Mouse (Mus musculus) hindbrain, embryonic 11.5 days (tissue): Measurements from ENCODE around the gene Bglap3. TPM values are rescaled to one million over a fixed set of nuclear protein-coding genes. Genes with fewer than 3 reads are reported as not detected.

Source experiments
- ATAC-seq: fragments of 200-750 bp; cut with Nextera tagmentation; 2 replicates; pipeline ENCODE4 v1.8.0; 2017; ENCODE audit warnings: mild to moderate bottlenecking, moderate TSS enrichment, moderate library complexity; ENCODE audit not compliant: low FRiP score
- DNase-seq: peaks from one replicate; pipeline ENCODE4 v3.0.0-alpha.2; 2015; ENCODE audit warnings: low spot score
- H3K27ac ChIP-seq: fragments of 300-500 bp; sonication (generic); 2 replicates; pipeline ENCODE4 v1.5.1; 2014; ENCODE audit warnings: mild to moderate bottlenecking, low read depth, low read length
- H3K27me3 ChIP-seq: fragments of 300-500 bp; sonication (generic); 2 replicates; pipeline ENCODE4 v1.6.1; 2014; ENCODE audit warnings: mild to moderate bottlenecking, low read length, moderate library complexity, mixed read lengths; ENCODE audit not compliant: control insufficient read depth, insufficient read depth
- H3K36me3 ChIP-seq: fragments of 300-500 bp; sonication (generic); 2 replicates; pipeline ENCODE4 v1.6.1; 2014; ENCODE audit warnings: mild to moderate bottlenecking, low read length, moderate library complexity, mixed read lengths; ENCODE audit not compliant: control insufficient read depth, insufficient read depth
- H3K4me1 ChIP-seq: fragments of 300-500 bp; sonication (generic); replicated peaks from 2 replicates; pipeline ENCODE4 v1.6.1; 2014; ENCODE audit warnings: low read length, mixed read lengths; ENCODE audit not compliant: control insufficient read depth, insufficient read depth
- H3K4me2 ChIP-seq: fragments of 300-500 bp; sonication (generic); replicated peaks from 2 replicates; pipeline ENCODE4 v1.6.1; 2014; ENCODE audit warnings: mild to moderate bottlenecking, low read depth, low read length
- H3K4me3 ChIP-seq: fragments of 300-500 bp; sonication (generic); 2 replicates; pipeline ENCODE4 v1.5.1; 2014; ENCODE audit warnings: low read depth, low read length
- H3K9ac ChIP-seq: fragments of 300-500 bp; sonication (generic); 2 replicates; pipeline ENCODE4 v1.6.1; 2014; ENCODE audit warnings: low read depth, low read length
- H3K9me3 ChIP-seq: fragments of 300-500 bp; sonication (generic); 2 replicates; pipeline ENCODE4 v1.6.1; 2016; ENCODE audit warnings: low read length; ENCODE audit not compliant: control insufficient read depth
- WGBS: fragments of 180-500 bp; shearing (Covaris S2); extraction: QIAGEN DNeasy Blood & Tissue Kit; methylation state at CpG from one replicate; pipeline ENCODE4 v1.1.7; 2014; 5-methylcytosine and 5-hydroxymethylcytosine counted together
- polyA plus RNA-seq: library from polyadenylated mRNA; unstranded; fragments of >200 nt; fragmentation: Nextera tagmentation; extraction: Ambion mirVana; gene quantifications from 2 replicates; pipeline ENCODE4 v1.2.1, GENCODE M21; 2014

Gene Bglap3
- polyA plus RNA-seq, 1 experiment from 2014 or later: 0.26 TPM

- WGBS: 69% methylated on average over 5 of the region's 5 CpGs
- no peaks in the 10 kb centered on the region for H3K9me3 ChIP-seq
- H3K4me2 ChIP-seq: no peak overlapping the region
- ATAC-seq (peak; percentile 59; the same call in 1 of the 2 replicates), DNase-seq (no peak)
- peak overlapping the region; percentile 48 for H3K27ac ChIP-seq
- no peak overlapping the region for H3K4me3 ChIP-seq
- H3K36me3 ChIP-seq: peaks cover 12% of the 10 kb centered on the region
- H3K27me3 ChIP-seq: no peaks in the 10 kb centered on the region
- no peaks in the 10 kb centered on the region; the same call in 1 of the 2 replicates for H3K4me1 ChIP-seq
- H3K9ac ChIP-seq: no peak overlapping the region
Observed at GRCm38 (mm10) chr3:88359584-88359983, 13.0 kb downstream of the Bglap3 start.

GRCm38 (mm10) chr3:88354396-88355165, 18.0 kb downstream of the Bglap3 start:
- H3K4me2 ChIP-seq: no peak overlapping the region
- H3K9ac ChIP-seq: no peak overlapping the region
- no peaks in the 10 kb centered on the region for H3K4me1 ChIP-seq
- no peaks in the 10 kb centered on the region for H3K27me3 ChIP-seq
- H3K27ac ChIP-seq: no peak overlapping the region
- H3K36me3 ChIP-seq: peaks cover 30% of the 10 kb centered on the region
- DNase-seq (no peak), ATAC-seq (no peak)
- no peak overlapping the region for H3K4me3 ChIP-seq
- WGBS: 96% methylated on average over 8 of the region's 8 CpGs
- no peaks in the 10 kb centered on the region for H3K9me3 ChIP-seq

GRCm38 (mm10) chr3:88352907-88353306, 19.6 kb downstream of the Bglap3 start:
- H3K36me3 ChIP-seq: peaks cover 36% of the 10 kb centered on the region
- WGBS: 97% methylated on average over 9 of the region's 9 CpGs
- no peak for DNase-seq

GRCm38 (mm10) chr3:88350732-88351131, 21.8 kb downstream of the Bglap3 start:
- H3K4me3 ChIP-seq: no peak overlapping the region
- no peak overlapping the region for H3K9ac ChIP-seq
- ATAC-seq: no peak
- peaks cover 45% of the 10 kb centered on the region for H3K36me3 ChIP-seq
- 95% methylated on average over 13 of the region's 13 CpGs for WGBS
- H3K27me3 ChIP-seq: no peaks in the 10 kb centered on the region
- no peak for DNase-seq
- H3K9me3 ChIP-seq: no peaks in the 10 kb centered on the region
- H3K4me1 ChIP-seq: no peaks in the 10 kb centered on the region
- H3K4me2 ChIP-seq: no peak overlapping the region
- no peak overlapping the region for H3K27ac ChIP-seq

More at GRCm38 (mm10) chr3:88352907-88353306, 19.6 kb downstream of the Bglap3 start:
- Histone ChIP-seq H3K9ac (no peak overlapping the region), H3K4me2 (no peak overlapping the region), H3K27me3 (no peaks in the 10 kb centered on the region), H3K9me3 (no peaks in the 10 kb centered on the region), H3K27ac (no peak overlapping the region), H3K4me3 (no peak overlapping the region), H3K4me1 (no peaks in the 10 kb centered on the region)
- ATAC-seq: no peak

- 84% methylated on average over 3 of the region's 3 CpGs for WGBS
- no peak overlapping the region for H3K4me3 ChIP-seq
- H3K9me3 ChIP-seq: no peaks in the 10 kb centered on the region
- ATAC-seq (no peak), DNase-seq (no peak)
- no peaks in the 10 kb centered on the region for H3K27me3 ChIP-seq
- H3K9ac ChIP-seq: 0 out of 2 replicates have a peak overlapping the region, but pooled peaks have one; percentile 19
- H3K4me1 ChIP-seq: peaks cover 8% of the 10 kb centered on the region; the same call in 1 of the 2 replicates
- H3K27ac ChIP-seq: no peak overlapping the region
- H3K36me3 ChIP-seq: peaks cover 8% of the 10 kb centered on the region
- no peak overlapping the region for H3K4me2 ChIP-seq
Observed at GRCm38 (mm10) chr3:88339006-88339405, 33.5 kb downstream of the Bglap3 start.

GRCm38 (mm10) chr3:88338316-88338715, 34.2 kb downstream of the Bglap3 start:
- H3K27me3 ChIP-seq: no peaks in the 10 kb centered on the region
- no peak overlapping the region for H3K27ac ChIP-seq
- H3K4me3 ChIP-seq: no peak overlapping the region
- H3K36me3 ChIP-seq: peaks cover 8% of the 10 kb centered on the region
- no peak overlapping the region for H3K4me2 ChIP-seq
- no peak for ATAC-seq
- H3K4me1 ChIP-seq: peaks cover 8% of the 10 kb centered on the region; the same call in 1 of the 2 replicates
- no peaks in the 10 kb centered on the region for H3K9me3 ChIP-seq
- no peak for DNase-seq
- no peak overlapping the region for H3K9ac ChIP-seq
- 97% methylated on average over 7 of the region's 7 CpGs for WGBS

GRCm38 (mm10) chr3:88337367-88338020, 35.0 kb downstream of the Bglap3 start:
- H3K9me3 ChIP-seq: no peaks in the 10 kb centered on the region
- H3K36me3 ChIP-seq: peaks cover 3% of the 10 kb centered on the region
- ATAC-seq: no peak
- peaks cover 8% of the 10 kb centered on the region; the same call in 1 of the 2 replicates for H3K4me1 ChIP-seq
- H3K4me2 ChIP-seq: no peak overlapping the region
- DNase-seq: no peak
- 90% methylated on average over 11 of the region's 11 CpGs for WGBS
- no peak overlapping the region for H3K27ac ChIP-seq
- H3K4me3 ChIP-seq: 0 out of 2 replicates have a peak overlapping the region, but pooled peaks have one; percentile 3
- H3K9ac ChIP-seq: no peak overlapping the region
- H3K27me3 ChIP-seq: no peaks in the 10 kb centered on the region

- Histone ChIP-seq H3K4me2 (peak within 1 kb of the TSS; percentile 53), H3K9me3 (no peaks in the 10 kb centered on the region), H3K36me3 (no peaks in the 10 kb centered on the region), H3K4me1 (peaks cover 8% of the 10 kb centered on the region; the same call in 1 of the 2 replicates), H3K4me3 (peak within 1 kb of the TSS; percentile 82), H3K27ac (peak within 1 kb of the TSS; percentile 87), H3K9ac (peak within 1 kb of the TSS; percentile 94), H3K27me3 (no peaks in the 10 kb centered on the region)
- ATAC-seq: peak; percentile 92
- WGBS: 3% methylated on average over 58 of the region's 66 CpGs
- peak; percentile 95 for DNase-seq
Observed at GRCm38 (mm10) chr3:88336058-88337013, 36.2 kb downstream of the Bglap3 start, which contains the start of the genes Tmem79 and Smg5. TSS of gene Tmem79 (minus strand) at chr3:88336148. TSS of gene Smg5 (plus strand) at chr3:88336260.
